Mouse (Mus musculus) lung, embryonic 16.5 days (tissue): ENCODE results near the gene Cuedc1. TPM values are rescaled to one million over a fixed set of nuclear protein-coding genes. Genes with fewer than 3 reads are reported as not detected.

ENCODE experiments used
- ATAC-seq: fragments of 200-750 bp; cut with Nextera tagmentation; 2 replicates; pipeline ENCODE4 v1.8.0; 2017; ENCODE audit warnings: low read depth, mild to moderate bottlenecking, moderate library complexity
- H3K27ac ChIP-seq: fragments of 300-500 bp; sonication (generic); 2 replicates; pipeline ENCODE4 v1.5.1; 2014; ENCODE audit warnings: mild to moderate bottlenecking, control low read depth, low read length
- H3K27me3 ChIP-seq: fragments of 300-500 bp; sonication (generic); 2 replicates; pipeline ENCODE4 v1.6.1; 2014; ENCODE audit warnings: low read depth, low read length, mixed read lengths; ENCODE audit not compliant: control insufficient read depth, insufficient read depth
- H3K36me3 ChIP-seq: fragments of 300-500 bp; sonication (generic); 2 replicates; pipeline ENCODE4 v1.6.1; 2014; ENCODE audit warnings: low read length; ENCODE audit not compliant: control insufficient read depth, insufficient read depth
- H3K4me1 ChIP-seq: fragments of 300-500 bp; sonication (generic); replicated peaks from 2 replicates; pipeline ENCODE4 v1.6.1; 2014; ENCODE audit warnings: low read length, mixed read lengths; ENCODE audit not compliant: control insufficient read depth, insufficient read depth
- H3K4me2 ChIP-seq: fragments of 300-500 bp; sonication (generic); 2 replicates; pipeline ENCODE4 v1.6.1; 2014; ENCODE audit warnings: low read depth, low read length, control low read depth
- H3K4me3 ChIP-seq: fragments of 300-500 bp; sonication (generic); 2 replicates; pipeline ENCODE4 v1.5.1; 2014; ENCODE audit warnings: mild to moderate bottlenecking, low read length, control low read depth
- H3K9ac ChIP-seq: fragments of 300-500 bp; sonication (generic); 2 replicates; pipeline ENCODE4 v1.6.1; 2014; ENCODE audit warnings: low read length, control low read depth
- H3K9me3 ChIP-seq: fragments of 300-500 bp; sonication (generic); 2 replicates; pipeline ENCODE4 v1.6.1; 2016; ENCODE audit warnings: low read length; ENCODE audit not compliant: control insufficient read depth
- WGBS: fragments of 180-500 bp; shearing (Covaris S2); extraction: QIAGEN DNeasy Blood & Tissue Kit; methylation state at CpG from one replicate; pipeline ENCODE4 v1.1.7; 2014; 5-methylcytosine and 5-hydroxymethylcytosine counted together
- polyA plus RNA-seq: library from polyadenylated mRNA; unstranded; fragments of >200 nt; fragmentation: Nextera tagmentation; extraction: Ambion mirVana; gene quantifications from 2 replicates; pipeline ENCODE4 v1.2.1, GENCODE M21; 2015

The Cuedc1 gene
- polyA plus RNA-seq, 1 experiment from 2014 or later, result 11.8 TPM

DNA sequence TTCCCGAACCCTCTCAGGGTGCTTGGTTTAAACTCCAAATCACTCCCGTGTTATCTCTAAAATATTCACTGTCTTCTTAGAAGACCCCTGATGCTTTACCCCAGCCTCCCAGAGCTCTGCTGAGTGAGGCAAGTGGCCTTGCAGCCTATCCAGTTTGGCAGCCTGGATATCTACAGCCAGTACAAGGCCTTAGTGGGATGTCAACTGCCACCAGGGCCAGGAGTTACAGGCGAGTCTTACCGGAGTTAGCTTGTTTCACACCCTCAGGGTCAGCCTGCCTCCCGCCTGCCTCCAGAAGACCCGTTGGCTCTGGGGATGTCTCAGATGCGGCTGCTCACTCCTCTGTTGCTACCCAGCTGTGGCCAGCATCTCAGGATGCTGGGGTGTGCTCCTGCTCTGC lies 120.7 kb downstream of the Cuedc1 start:
- ATAC-seq, result no peak
- Histone ChIP-seq H3K4me2 (no peak overlapping the region), H3K27me3 (no peaks in the 10 kb centered on the region), H3K4me3 (no peak overlapping the region), H3K9ac (no peak overlapping the region), H3K9me3 (no peaks in the 10 kb centered on the region), H3K36me3 (no peaks in the 10 kb centered on the region), H3K27ac (no peak overlapping the region), H3K4me1 (peaks cover 17% of the 10 kb centered on the region; the same call in 1 of the 2 replicates)
- 44% methylated on average over 7 of the region's 7 CpGs for WGBS

- Histone ChIP-seq H3K9me3 (no peaks in the 10 kb centered on the region), H3K27ac (no peak overlapping the region), H3K27me3 (no peaks in the 10 kb centered on the region), H3K9ac (no peak overlapping the region), H3K36me3 (no peaks in the 10 kb centered on the region), H3K4me3 (no peak overlapping the region), H3K4me1 (no peaks in the 10 kb centered on the region), H3K4me2 (no peak overlapping the region)
- 77% methylated on average over 15 of the region's 15 CpGs for WGBS
- no peak for ATAC-seq
These were observed 124.1 kb downstream of the Cuedc1 start for GRCm38 (mm10) chr11:88221929-88222475.

DNA sequence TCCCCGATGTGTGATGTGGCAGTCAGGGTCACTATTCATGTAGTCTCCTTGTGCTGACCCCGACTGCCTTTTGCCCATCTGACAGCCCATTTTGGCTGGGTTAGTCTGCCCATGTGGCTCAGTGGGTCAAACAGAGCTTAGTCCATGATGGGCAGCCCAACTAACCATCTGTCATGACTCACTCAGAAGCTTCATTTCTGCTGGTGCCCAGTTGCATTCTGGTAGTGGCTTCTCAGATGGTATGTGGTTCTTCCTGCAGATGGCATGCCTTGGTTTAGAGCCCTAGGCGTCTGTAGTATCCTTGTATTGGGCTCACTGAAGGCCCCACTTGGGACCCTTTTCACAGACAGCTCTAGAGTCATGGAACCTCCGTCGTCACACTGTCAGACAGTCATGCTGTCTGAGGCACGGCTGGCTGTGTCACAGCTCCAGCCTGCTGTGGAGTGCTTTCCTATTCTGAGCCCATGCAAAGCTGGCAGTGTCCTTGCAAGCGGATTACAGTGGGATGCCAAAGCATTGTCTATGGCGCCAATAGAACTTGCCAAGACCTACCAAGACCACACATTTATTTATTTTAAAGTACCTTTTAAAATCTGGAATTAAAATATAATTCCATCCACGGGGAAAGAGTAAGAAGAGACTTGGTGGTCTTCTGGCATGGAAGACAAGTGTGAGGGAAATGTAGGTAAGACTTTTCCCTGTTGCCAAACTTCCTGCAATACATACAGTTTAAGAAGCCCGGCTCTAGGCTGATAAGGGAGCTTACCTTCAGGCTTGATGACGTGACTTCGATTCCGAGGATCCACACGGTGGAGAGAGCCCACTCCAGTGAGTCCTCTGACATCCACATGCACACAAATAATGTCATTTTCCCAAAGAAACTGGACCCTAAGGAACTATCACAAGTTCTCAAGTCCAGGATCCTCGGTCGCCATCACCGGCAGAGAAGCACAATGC lies 129.4 kb downstream of the Cuedc1 start:
- Histone ChIP-seq H3K9me3 (no peaks in the 10 kb centered on the region), H3K27me3 (no peaks in the 10 kb centered on the region), H3K4me2 (no peak overlapping the region), H3K36me3 (no peaks in the 10 kb centered on the region), H3K4me3 (no peak overlapping the region), H3K9ac (no peak overlapping the region), H3K4me1 (no peaks in the 10 kb centered on the region), H3K27ac (no peak overlapping the region)
- ATAC-seq, result no peak
- WGBS, result 86% methylated on average over 17 of the region's 17 CpGs

- Histone ChIP-seq H3K4me3 (no peak overlapping the region), H3K9ac (no peak overlapping the region), H3K4me2 (no peak overlapping the region), H3K9me3 (no peaks in the 10 kb centered on the region), H3K36me3 (no peaks in the 10 kb centered on the region), H3K4me1 (peaks cover 21% of the 10 kb centered on the region), H3K27me3 (no peaks in the 10 kb centered on the region), H3K27ac (no peak overlapping the region)
- 76% methylated on average over 4 of the region's 4 CpGs for WGBS
- no peak for ATAC-seq
These were observed 133.4 kb downstream of the Cuedc1 start for GRCm38 (mm10) chr11:88231213-88231790.

DNA sequence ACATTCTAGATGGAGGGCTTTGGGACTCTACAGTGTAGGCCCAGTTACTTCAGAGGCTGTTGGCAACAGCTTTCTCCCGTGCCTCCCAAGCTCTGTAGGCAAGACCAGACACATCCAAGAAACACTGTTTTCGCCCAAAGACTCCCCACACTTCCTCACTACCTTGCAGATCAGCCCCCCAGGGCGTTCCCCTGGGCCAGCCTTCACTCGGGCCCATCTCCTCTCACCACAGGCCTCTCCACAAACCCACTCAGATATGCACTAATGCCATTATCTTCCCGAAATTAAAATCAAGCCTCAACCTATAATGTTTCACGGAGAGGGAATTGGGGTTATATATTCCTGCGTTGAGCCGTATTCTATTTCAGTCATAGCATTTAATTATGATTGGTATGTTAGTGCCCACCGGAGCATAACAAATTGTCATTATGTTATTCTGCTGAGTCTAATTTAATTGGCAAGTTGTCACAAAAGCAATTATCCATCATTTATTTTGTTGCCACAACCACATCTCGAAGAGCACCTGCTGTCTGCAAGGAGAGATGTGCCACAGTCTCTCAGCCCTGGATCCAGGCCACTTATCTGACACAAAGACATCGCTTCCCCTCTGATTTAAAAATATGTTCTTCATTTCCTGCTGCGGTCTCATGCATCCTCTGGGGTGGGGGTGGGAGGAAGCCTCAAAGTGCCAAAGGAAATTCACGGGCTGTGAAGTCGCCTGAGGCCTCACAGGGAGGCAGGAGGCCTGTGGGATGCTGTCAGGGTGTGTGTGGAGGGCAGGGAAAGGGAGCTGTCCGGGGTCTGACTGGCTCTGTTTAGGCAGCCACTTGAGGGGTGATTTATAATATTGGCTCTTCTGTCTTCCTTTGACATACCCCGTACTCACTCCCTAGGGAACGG lies 135.9 kb downstream of the Cuedc1 start:
- H3K4me2 ChIP-seq, result no peak overlapping the region
- 47% methylated on average over 17 of the region's 17 CpGs for WGBS
- H3K27me3 ChIP-seq, result no peaks in the 10 kb centered on the region
- H3K9ac ChIP-seq, result no peak overlapping the region
- no peaks in the 10 kb centered on the region for H3K36me3 ChIP-seq
- peaks cover 21% of the 10 kb centered on the region for H3K4me1 ChIP-seq
- H3K4me3 ChIP-seq, result no peak overlapping the region
- peak; percentile 71 for ATAC-seq
- no peaks in the 10 kb centered on the region for H3K9me3 ChIP-seq
- peak overlapping the region; percentile 43 for H3K27ac ChIP-seq

DNA sequence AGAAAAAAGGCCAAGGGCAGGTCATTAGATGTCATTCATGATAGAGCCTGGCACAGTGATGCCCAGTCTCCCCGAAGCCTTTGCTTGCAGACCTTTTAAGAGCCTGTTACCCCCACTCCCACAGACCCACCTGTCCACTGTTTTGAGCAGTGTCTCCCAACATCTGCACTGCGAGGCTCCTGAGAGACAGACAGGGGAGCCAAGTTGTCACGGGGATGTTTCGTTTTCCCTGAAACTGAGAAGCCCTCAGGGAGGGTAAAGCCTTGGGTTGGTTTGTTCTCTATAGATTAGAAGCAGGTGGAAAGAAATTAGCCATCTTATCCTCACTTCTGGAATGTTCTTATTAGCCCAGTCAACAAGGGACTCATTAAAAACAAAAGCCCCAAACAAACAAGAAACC lies 136.9 kb downstream of the Cuedc1 start:
- 28% methylated on average over 4 of the region's 4 CpGs for WGBS
- no peak overlapping the region for H3K4me3 ChIP-seq
- H3K27me3 ChIP-seq, result no peaks in the 10 kb centered on the region
- peaks cover 21% of the 10 kb centered on the region for H3K4me1 ChIP-seq
- no peaks in the 10 kb centered on the region for H3K36me3 ChIP-seq
- ATAC-seq, result no peak; the same call in 1 of the 2 replicates
- H3K9ac ChIP-seq, result no peak overlapping the region
- no peaks in the 10 kb centered on the region for H3K9me3 ChIP-seq
- H3K4me2 ChIP-seq, result no peak overlapping the region
- no peak overlapping the region; the same call in 1 of the 2 replicates for H3K27ac ChIP-seq

- no peaks in the 10 kb centered on the region for H3K9me3 ChIP-seq
- WGBS, result 9% methylated on average over 23 of the region's 23 CpGs
- ATAC-seq, result peak; percentile 48; the same call in 1 of the 2 replicates
These were observed 137.7 kb downstream of the Cuedc1 start for GRCm38 (mm10) chr11:88235221-88236203.

DNA sequence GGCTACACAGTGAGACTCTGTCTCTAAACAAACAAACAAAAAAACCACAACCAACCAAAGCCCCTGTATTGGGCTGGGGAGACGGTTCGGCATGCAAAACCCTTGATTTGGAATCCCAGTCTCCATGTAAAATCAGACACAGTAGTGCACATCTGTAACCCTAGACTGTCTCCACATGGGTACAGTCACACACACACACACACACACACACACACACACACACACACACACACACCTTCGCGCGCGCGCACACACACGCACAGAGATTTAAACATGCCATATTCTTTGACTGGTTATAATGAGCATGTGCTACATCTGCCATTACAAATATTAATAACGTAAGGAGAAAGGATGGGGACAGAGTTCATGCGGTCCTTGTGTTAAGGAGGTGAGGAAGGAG lies 142.4 kb downstream of the Cuedc1 start:
- no peak overlapping the region for H3K27ac ChIP-seq
- 86% methylated on average over 10 of the region's 10 CpGs for WGBS
- H3K4me1 ChIP-seq, result peaks cover 18% of the 10 kb centered on the region
- no peak overlapping the region for H3K4me2 ChIP-seq
- no peak for ATAC-seq
- no peaks in the 10 kb centered on the region for H3K9me3 ChIP-seq
- H3K36me3 ChIP-seq, result no peaks in the 10 kb centered on the region
- H3K27me3 ChIP-seq, result no peaks in the 10 kb centered on the region
- no peak overlapping the region for H3K4me3 ChIP-seq
- no peak overlapping the region for H3K9ac ChIP-seq

More at GRCm38 (mm10) chr11:88235221-88236203, 137.7 kb downstream of the Cuedc1 start:
- Histone ChIP-seq H3K36me3 (no peaks in the 10 kb centered on the region), H3K9ac (peak overlapping the region; percentile 56), H3K4me3 (peak overlapping the region; percentile 23), H3K4me2 (peak overlapping the region; percentile 53), H3K27me3 (no peaks in the 10 kb centered on the region), H3K4me1 (peaks cover 21% of the 10 kb centered on the region), H3K27ac (peak overlapping the region; percentile 61)
